In the genomic region with DNA sequence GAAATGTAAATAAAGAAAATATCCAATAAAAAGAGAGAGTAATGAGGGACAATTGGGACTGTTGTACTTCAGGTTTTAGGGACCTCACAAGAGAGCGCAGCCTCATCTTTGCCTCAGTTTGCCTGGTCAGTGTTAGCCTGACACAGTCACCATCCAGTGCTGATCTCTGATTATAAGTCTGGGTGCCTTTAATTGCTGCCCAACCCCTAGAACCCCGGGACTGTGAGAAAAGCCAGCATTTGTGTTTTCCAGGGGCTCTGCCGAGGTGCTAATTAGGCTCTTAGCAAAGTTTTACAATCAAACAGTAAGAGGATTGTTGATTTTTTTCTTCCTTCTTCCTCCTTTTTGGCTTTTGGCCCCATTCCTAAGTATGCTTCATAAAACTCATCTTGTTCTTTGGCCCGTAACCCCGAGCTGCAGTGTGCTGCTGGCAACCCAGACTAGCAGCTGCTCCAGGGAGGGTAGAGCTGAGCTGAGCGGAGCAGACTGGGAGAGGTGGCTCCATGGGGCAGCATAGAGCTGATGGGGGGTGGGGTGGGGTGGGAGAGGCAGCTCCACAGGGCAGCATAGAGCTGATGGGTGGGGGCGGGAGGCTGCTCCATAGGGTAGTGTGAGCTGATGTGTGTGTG, we compare ENCODE assay signal across 9 mouse cellular contexts. TPM values are rescaled to one million over a fixed set of nuclear protein-coding genes. Genes with fewer than 3 reads are reported as not detected.
DNase-seq lines count a peak whose midpoint lies in the region; ATAC-seq and TF ChIP-seq lines count a peak whose summit lies in the region.
"Had no signal": no experiment of that assay in that cellular context is flagged by ENCODE, and none has a peak within 500 bp of the region (broad histone marks: within the 10 kb centered on the region; RNA-seq: fewer than 3 reads in every experiment).

No protein-coding gene starts in this region.

- no peaks in the 10 kb centered on the region for H3K27me3 ChIP-seq in lung, embryonic 14.5 days (ENCODE audit: insufficient read depth, low read length)
- no peaks in the 10 kb centered on the region for H3K27me3 ChIP-seq in forebrain, postnatal 0 days (ENCODE audit: insufficient read depth, low read length)
- H3K27me3 ChIP-seq in intestine, embryonic 14.5 days (replicated peaks; ENCODE audit: control insufficient read depth, insufficient read depth, low read length) = no peaks in the 10 kb centered on the region
- H3K27me3 ChIP-seq in thymus, adult 2 months (ENCODE audit: control insufficient read depth, insufficient read depth, low read length) = no peaks in the 10 kb centered on the region
- H3K27me3 ChIP-seq: megakaryocyte, embryonic 14.5 days had no signal

- no peak overlapping the region for H3K4me3 ChIP-seq in lung, embryonic 14.5 days (ENCODE audit: low read depth, low read length)
- H3K4me3 ChIP-seq in lung, adult 2 months (replicated peaks; ENCODE audit: extremely low read depth, low read depth, low read length) = no peak overlapping the region
- H3K4me3 ChIP-seq in forebrain, postnatal 0 days (ENCODE audit: low read depth, low read length) = no peak overlapping the region
- H3K4me3 ChIP-seq in intestine, embryonic 14.5 days (ENCODE audit: low read depth, low read length) = no peak overlapping the region
- H3K4me3 ChIP-seq in thymus, adult 2 months (ENCODE audit: control insufficient read depth, insufficient read depth, low read length) = no peak overlapping the region
- H3K4me3 ChIP-seq: megakaryocyte, embryonic 14.5 days had no signal

- no peak for TF ChIP-seq CTCF in lung, embryonic 14.5 days (IDR thresholded peaks at IDR 0.05; ENCODE audit: low read depth)
- no peak for TF ChIP-seq CTCF in lung, adult 2 months (IDR thresholded peaks at IDR 0.05; ENCODE audit: insufficient read depth, low read length)
- TF ChIP-seq CTCF in forebrain, postnatal 0 days (IDR thresholded peaks at IDR 0.05; ENCODE audit: low read depth) = no peak
- no peak for TF ChIP-seq CTCF in thymus, adult 2 months (IDR thresholded peaks at IDR 0.05; ENCODE audit: borderline replicate concordance, control insufficient read depth, extremely low read depth, insufficient read depth, low read length, poor library complexity)

- no peak overlapping the region for H3K27ac ChIP-seq in lung, embryonic 14.5 days (ENCODE audit: low read depth)
- H3K27ac ChIP-seq in forebrain, postnatal 0 days (ENCODE audit: low read depth, low read length) = no peak overlapping the region
- no peak overlapping the region for H3K27ac ChIP-seq in intestine, embryonic 14.5 days (ENCODE audit: low read depth)
- H3K27ac ChIP-seq in thymus, adult 2 months (ENCODE audit: control insufficient read depth, insufficient read depth, low read length) = no peak overlapping the region

- TF ChIP-seq POLR2A in lung, adult 2 months (IDR thresholded peaks at IDR 0.05; ENCODE audit: borderline replicate concordance, extremely low read depth, low read depth, low read length) = no peak
- TF ChIP-seq POLR2A in thymus, adult 2 months (IDR thresholded peaks at IDR 0.05; ENCODE audit: control insufficient read depth, extremely low read depth, insufficient read depth, low read length, poor library complexity) = no peak

- ATAC-seq in lung, embryonic 14.5 days (ENCODE audit: insufficient read depth) = no peak
- peak; percentile 93 for ATAC-seq in forebrain, postnatal 0 days
- 0 out of 2 replicates have a peak, but pooled peaks have one; percentile 19 for ATAC-seq in intestine, embryonic 14.5 days (replicated peaks; ENCODE audit: low FRiP score, low TSS enrichment, low read depth)

- no peaks in the 10 kb centered on the region for H3K36me3 ChIP-seq in lung, embryonic 14.5 days (ENCODE audit: insufficient read depth)
- peaks cover 22% of the 10 kb centered on the region for H3K36me3 ChIP-seq in forebrain, postnatal 0 days (ENCODE audit: insufficient read depth)
- H3K36me3 ChIP-seq in intestine, embryonic 14.5 days (ENCODE audit: control insufficient read depth, insufficient read depth, low read length) = no peaks in the 10 kb centered on the region
- H3K36me3 ChIP-seq in thymus, adult 2 months (ENCODE audit: control insufficient read depth, insufficient read depth, low read length) = no peaks in the 10 kb centered on the region

- no peak overlapping the region; the same call in 1 of the 2 replicates for H3K9ac ChIP-seq in lung, embryonic 14.5 days
- H3K9ac ChIP-seq in forebrain, postnatal 0 days = no peak overlapping the region
- H3K9ac ChIP-seq in intestine, embryonic 14.5 days (ENCODE audit: low read length) = no peak overlapping the region

- H3K4me2 ChIP-seq in lung, embryonic 14.5 days = no peak overlapping the region
- no peak overlapping the region for H3K4me2 ChIP-seq in forebrain, postnatal 0 days (ENCODE audit: low read depth)
- no peak overlapping the region for H3K4me2 ChIP-seq in intestine, embryonic 14.5 days (ENCODE audit: low read length)

- 25% methylated on average over 7 of the region's 7 CpGs for WGBS in lung, embryonic 14.5 days
- WGBS in lung, adult 2 months = 37% methylated on average over 7 of the region's 7 CpGs
- WGBS in forebrain, postnatal 0 days = 23% methylated on average over 6 of the region's 7 CpGs
- WGBS in intestine, embryonic 14.5 days = 22% methylated on average over 6 of the region's 7 CpGs
- 41% methylated on average over 7 of the region's 7 CpGs for WGBS in thymus, adult 2 months

- DNase-seq in lung, embryonic 14.5 days = peak; percentile 64
- no peak for DNase-seq in lung, adult 2 months
- DNase-seq in forebrain, postnatal 0 days = peak; percentile 59
- DNase-seq in intestine, embryonic 14.5 days (ENCODE audit: low spot score) = no peak
- DNase-seq in lung, postnatal 25 days (ENCODE audit: low spot score) = peak; percentile 9
- DNase-seq in B cell, adult 2 months = no peak
- DNase-seq in thymus, adult 2 months = no peak
- DNase-seq in yolk sac, embryonic 10.5 days (ENCODE audit: low spot score) = no peak

- H3K4me1 ChIP-seq in lung, embryonic 14.5 days (ENCODE audit: insufficient read depth) = no peaks in the 10 kb centered on the region
- H3K4me1 ChIP-seq in lung, adult 2 months (ENCODE audit: control insufficient read depth, insufficient read depth, low read length) = no peaks in the 10 kb centered on the region
- H3K4me1 ChIP-seq in forebrain, postnatal 0 days (ENCODE audit: insufficient read depth) = no peaks in the 10 kb centered on the region; the same call in 1 of the 2 replicates
- no peaks in the 10 kb centered on the region for H3K4me1 ChIP-seq in intestine, embryonic 14.5 days (replicated peaks; ENCODE audit: control insufficient read depth, insufficient read depth, low read length)
- H3K4me1 ChIP-seq in thymus, adult 2 months (replicated peaks; ENCODE audit: control insufficient read depth, insufficient read depth, low read length) = no peaks in the 10 kb centered on the region
- H3K4me1 ChIP-seq: megakaryocyte, embryonic 14.5 days had no signal

- no peaks in the 10 kb centered on the region for H3K9me3 ChIP-seq in lung, embryonic 14.5 days (ENCODE audit: low read depth, low read length)
- no peaks in the 10 kb centered on the region for H3K9me3 ChIP-seq in forebrain, postnatal 0 days (ENCODE audit: low read length)
- H3K9me3 ChIP-seq in intestine, embryonic 14.5 days (ENCODE audit: control insufficient read depth, low read length) = no peaks in the 10 kb centered on the region

RNA-seq across cellular contexts. Expression of a gene that starts 34.5 kb away (rescaled TPM):
- polyA plus RNA-seq in lung, embryonic 14.5 days (2014; fragmentation: Nextera tagmentation; extraction: Ambion mirVana) = 1.3 and 1.7 TPM in 2 replicates
- 13.7 and 19.1 TPM in 2 replicates for polyA plus RNA-seq in lung, adult 2 months (2012; rRNA removed)
- total RNA-seq in forebrain, postnatal 0 days (2014; rRNA removed) = 180 and 184 TPM in 2 replicates
- 102 and 131 TPM in 2 replicates for polyA plus RNA-seq in forebrain, postnatal 0 days (2015; fragmentation: Nextera tagmentation; extraction: Ambion mirVana)
- polyA plus RNA-seq in intestine, embryonic 14.5 days (2014; fragmentation: Nextera tagmentation; extraction: Ambion mirVana) = 0.55 and 1.0 TPM in 2 replicates
- 5.7 and 6.5 TPM in 2 replicates for polyA plus RNA-seq in thymus, adult 2 months (2012; rRNA removed)

Comparison
In these comparisons a context has a peak if more than half of its experiments do, and no peak if none do; other contexts are left out.
1. DNase-seq: peak in lung, embryonic 14.5 days (single experiment), forebrain, postnatal 0 days (single experiment) and lung, postnatal 25 days (single experiment); none in lung, adult 2 months (single experiment), intestine, embryonic 14.5 days (single experiment), B cell, adult 2 months (0 of 2), thymus, adult 2 months (single experiment) and yolk sac, embryonic 10.5 days (single experiment).